Mouse (Mus musculus) activated CD4-positive, CD25-positive, alpha-beta regulatory T cell, adult 4 months (primary cell): Measurements from ENCODE around the gene Tmem132c. TPM values are rescaled to one million over a fixed set of nuclear protein-coding genes. Genes with fewer than 3 reads are reported as not detected.

ENCODE experiments used
- ATAC-seq: one replicate; pipeline ENCODE4 v1.8.0; 2017
- polyA plus RNA-seq, 2 experiments: library from polyadenylated mRNA; unstranded; fragments of 100-300 nt; shearing (Covaris generic); gene quantifications; one replicate each; pipeline ENCODE4 v1.2.1; 2017

The Tmem132c gene
- polyA plus RNA-seq, 2 experiments from 2014 or later, result not detected

- ATAC-seq, result no peak
Observed at GRCm38 (mm10) chr5:127423936-127424335, 182.3 kb downstream of the Tmem132c start.

- ATAC-seq, result no peak
Observed at GRCm38 (mm10) chr5:127429124-127429523, 187.5 kb downstream of the Tmem132c start.

GRCm38 (mm10) chr5:127431561-127431960, 190.0 kb downstream of the Tmem132c start:
- ATAC-seq, result no peak

GRCm38 (mm10) chr5:127436836-127437235, 195.2 kb downstream of the Tmem132c start:
- ATAC-seq, result no peak

- no peak for ATAC-seq
Observed at GRCm38 (mm10) chr5:127438639-127439038, 197.0 kb downstream of the Tmem132c start.

GRCm38 (mm10) chr5:127441963-127442362, 200.4 kb downstream of the Tmem132c start:
- no peak for ATAC-seq

- ATAC-seq, result no peak
Observed at GRCm38 (mm10) chr5:127453580-127453979, 212.0 kb downstream of the Tmem132c start.

- ATAC-seq, result no peak
Observed at GRCm38 (mm10) chr5:127454068-127454467, 212.5 kb downstream of the Tmem132c start.

GRCm38 (mm10) chr5:127456076-127456475, 214.5 kb downstream of the Tmem132c start:
- no peak for ATAC-seq

GRCm38 (mm10) chr5:127468151-127468550, 226.5 kb downstream of the Tmem132c start:
- ATAC-seq, result no peak

GRCm38 (mm10) chr5:127470351-127470750, 228.7 kb downstream of the Tmem132c start:
- no peak for ATAC-seq

- no peak for ATAC-seq
Observed at GRCm38 (mm10) chr5:127471902-127472301, 230.3 kb downstream of the Tmem132c start.

GRCm38 (mm10) chr5:127473706-127474105, 232.1 kb downstream of the Tmem132c start:
- no peak for ATAC-seq

- no peak for ATAC-seq
Observed at GRCm38 (mm10) chr5:127474856-127475255, 233.2 kb downstream of the Tmem132c start.

GRCm38 (mm10) chr5:127477790-127478189, 236.2 kb downstream of the Tmem132c start:
- no peak for ATAC-seq

- ATAC-seq, result no peak
Observed at GRCm38 (mm10) chr5:127478322-127478721, 236.7 kb downstream of the Tmem132c start.

- ATAC-seq, result no peak
Observed at GRCm38 (mm10) chr5:127480931-127481330, 239.3 kb downstream of the Tmem132c start.

GRCm38 (mm10) chr5:127481416-127481815, 239.8 kb downstream of the Tmem132c start:
- ATAC-seq, result no peak

GRCm38 (mm10) chr5:127482342-127482741, 240.7 kb downstream of the Tmem132c start:
- no peak for ATAC-seq

GRCm38 (mm10) chr5:127483955-127484659, 242.5 kb downstream of the Tmem132c start:
- no peak for ATAC-seq

- ATAC-seq, result no peak
Observed at GRCm38 (mm10) chr5:127484813-127485486, 243.3 kb downstream of the Tmem132c start.

GRCm38 (mm10) chr5:127487190-127487589, 245.6 kb downstream of the Tmem132c start:
- no peak for ATAC-seq

GRCm38 (mm10) chr5:127488666-127489065, 247.1 kb downstream of the Tmem132c start:
- ATAC-seq, result no peak

- no peak for ATAC-seq
Observed at GRCm38 (mm10) chr5:127491724-127492123, 250.1 kb downstream of the Tmem132c start.
